Mouse (Mus musculus) embryonic facial prominence, embryonic 13.5 days (tissue): ENCODE data around the gene Kif1bp. TPM values are rescaled to one million over a fixed set of nuclear protein-coding genes. Genes with fewer than 3 reads are reported as not detected.

Experiments
- ATAC-seq: fragments of 200-750 bp; cut with Nextera tagmentation; 2 replicates; pipeline ENCODE4 v1.8.0; 2017; ENCODE audit warnings: low read depth; ENCODE audit not compliant: insufficient number of reproducible peaks, insufficient read depth, low FRiP score, low TSS enrichment
- H3K27ac ChIP-seq: fragments of 300-500 bp; sonication (generic); 2 replicates; pipeline ENCODE4 v1.5.1; 2015; ENCODE audit warnings: moderate library complexity, mild to moderate bottlenecking, inconsistent platforms
- H3K27me3 ChIP-seq: fragments of 300-500 bp; sonication (generic); 2 replicates; pipeline ENCODE4 v1.6.1; 2015; ENCODE audit warnings: mild to moderate bottlenecking, inconsistent platforms
- H3K36me3 ChIP-seq: fragments of 300-500 bp; sonication (generic); 2 replicates; pipeline ENCODE4 v1.6.1; 2015; ENCODE audit warnings: mild to moderate bottlenecking, inconsistent platforms
- H3K4me1 ChIP-seq: fragments of 300-500 bp; sonication (generic); 2 replicates; pipeline ENCODE4 v1.6.1; 2015; ENCODE audit warnings: inconsistent platforms
- H3K4me2 ChIP-seq: fragments of 300-500 bp; sonication (generic); 2 replicates; pipeline ENCODE4 v1.6.1; 2015; ENCODE audit warnings: moderate library complexity, mild to moderate bottlenecking, inconsistent platforms
- H3K4me3 ChIP-seq: fragments of 300-500 bp; sonication (generic); 2 replicates; pipeline ENCODE4 v1.5.1; 2015; ENCODE audit warnings: mild to moderate bottlenecking, inconsistent platforms
- H3K9ac ChIP-seq: fragments of 300-500 bp; sonication (generic); 2 replicates; pipeline ENCODE4 v1.6.1; 2015; ENCODE audit warnings: mild to moderate bottlenecking, inconsistent platforms
- H3K9me3 ChIP-seq: fragments of 300-500 bp; sonication (generic); 2 replicates; pipeline ENCODE4 v1.6.1; 2016; ENCODE audit warnings: inconsistent platforms
- WGBS: fragments of 180-500 bp; shearing (Covaris S2); methylation state at CpG from one replicate; pipeline ENCODE4 v1.1.7; 2015; ENCODE audit warnings: mixed read lengths; 5-methylcytosine and 5-hydroxymethylcytosine counted together
- polyA plus RNA-seq: library from polyadenylated mRNA; unstranded; fragments of >200 nt; fragmentation: Nextera tagmentation; extraction: Ambion mirVana; gene quantifications from 2 replicates; pipeline ENCODE4 v1.2.1, GENCODE M21; 2015

Kif1bp gene
- polyA plus RNA-seq, 1 experiment from 2014 or later, result 38.5 TPM

GRCm38 (mm10) chr10:62534509-62534908, 43.7 kb downstream of the Kif1bp start:
- no peak for ATAC-seq
- Histone ChIP-seq H3K27me3 (no peaks in the 10 kb centered on the region), H3K9ac (no peak overlapping the region), H3K36me3 (no peaks in the 10 kb centered on the region), H3K4me2 (no peak overlapping the region), H3K27ac (no peak overlapping the region), H3K4me1 (no peaks in the 10 kb centered on the region), H3K9me3 (no peaks in the 10 kb centered on the region), H3K4me3 (no peak overlapping the region)
- WGBS, result 89% methylated on average over 7 of the region's 7 CpGs

GRCm38 (mm10) chr10:62532832-62533231, 45.4 kb downstream of the Kif1bp start:
- no peak overlapping the region for H3K4me2 ChIP-seq
- H3K9ac ChIP-seq, result no peak overlapping the region
- ATAC-seq, result no peak
- H3K27me3 ChIP-seq, result no peaks in the 10 kb centered on the region
- no peak overlapping the region for H3K27ac ChIP-seq
- no peak overlapping the region for H3K4me3 ChIP-seq
- 49% methylated on average over 2 of the region's 2 CpGs for WGBS
- no peaks in the 10 kb centered on the region for H3K9me3 ChIP-seq
- no peaks in the 10 kb centered on the region for H3K4me1 ChIP-seq
- H3K36me3 ChIP-seq, result no peaks in the 10 kb centered on the region

GRCm38 (mm10) chr10:62530183-62530582, 48.1 kb downstream of the Kif1bp start:
- Histone ChIP-seq H3K27ac (no peak overlapping the region), H3K36me3 (no peaks in the 10 kb centered on the region), H3K4me2 (no peak overlapping the region), H3K9me3 (no peaks in the 10 kb centered on the region), H3K27me3 (no peaks in the 10 kb centered on the region), H3K4me3 (no peak overlapping the region), H3K4me1 (no peaks in the 10 kb centered on the region), H3K9ac (no peak overlapping the region)
- ATAC-seq, result no peak
- WGBS, result 80% methylated on average over 9 of the region's 9 CpGs

- no peak for ATAC-seq
- H3K36me3 ChIP-seq, result no peaks in the 10 kb centered on the region
- no peaks in the 10 kb centered on the region for H3K9me3 ChIP-seq
- no peaks in the 10 kb centered on the region for H3K27me3 ChIP-seq
- H3K4me3 ChIP-seq, result no peak within 1 kb of the TSS
- no peak within 1 kb of the TSS for H3K27ac ChIP-seq
- 89% methylated on average over 14 of the region's 14 CpGs for WGBS
- no peak within 1 kb of the TSS for H3K9ac ChIP-seq
- no peaks in the 10 kb centered on the region for H3K4me1 ChIP-seq
- no peak within 1 kb of the TSS for H3K4me2 ChIP-seq
Measured at GRCm38 (mm10) chr10:62527351-62527750, 50.9 kb downstream of the Kif1bp start, which contains the start of gene Srgn. Gene Srgn (minus strand): TSS chr10:62527451.

- no peak overlapping the region for H3K4me2 ChIP-seq
- 71% methylated on average over 7 of the region's 7 CpGs for WGBS
- no peaks in the 10 kb centered on the region for H3K27me3 ChIP-seq
- no peak overlapping the region for H3K9ac ChIP-seq
- no peak overlapping the region for H3K4me3 ChIP-seq
- H3K4me1 ChIP-seq, result no peaks in the 10 kb centered on the region
- H3K27ac ChIP-seq, result no peak overlapping the region
- no peaks in the 10 kb centered on the region for H3K36me3 ChIP-seq
- ATAC-seq, result no peak
- H3K9me3 ChIP-seq, result no peaks in the 10 kb centered on the region
Measured at GRCm38 (mm10) chr10:62522346-62522950, 55.8 kb downstream of the Kif1bp start.

GRCm38 (mm10) chr10:62521763-62522162, 56.5 kb downstream of the Kif1bp start:
- Histone ChIP-seq H3K4me2 (no peak overlapping the region), H3K9ac (no peak overlapping the region), H3K9me3 (no peaks in the 10 kb centered on the region), H3K4me1 (no peaks in the 10 kb centered on the region), H3K4me3 (no peak overlapping the region), H3K27ac (no peak overlapping the region), H3K36me3 (no peaks in the 10 kb centered on the region), H3K27me3 (no peaks in the 10 kb centered on the region)
- WGBS, result 64% methylated on average over 4 of the region's 4 CpGs
- no peak for ATAC-seq

- H3K4me1 ChIP-seq, result no peaks in the 10 kb centered on the region
- no peaks in the 10 kb centered on the region for H3K9me3 ChIP-seq
- no peaks in the 10 kb centered on the region for H3K36me3 ChIP-seq
- no peak overlapping the region for H3K27ac ChIP-seq
- ATAC-seq, result no peak
- H3K9ac ChIP-seq, result no peak overlapping the region
- no peak overlapping the region for H3K4me3 ChIP-seq
- WGBS, result 64% methylated on average over 2 of the region's 2 CpGs
- no peak overlapping the region for H3K4me2 ChIP-seq
- H3K27me3 ChIP-seq, result no peaks in the 10 kb centered on the region
Measured at GRCm38 (mm10) chr10:62520911-62521310, 57.3 kb downstream of the Kif1bp start.

GRCm38 (mm10) chr10:62517511-62517910, 60.7 kb downstream of the Kif1bp start:
- Histone ChIP-seq H3K4me1 (no peaks in the 10 kb centered on the region), H3K36me3 (no peaks in the 10 kb centered on the region), H3K9me3 (no peaks in the 10 kb centered on the region), H3K27ac (no peak overlapping the region), H3K27me3 (no peaks in the 10 kb centered on the region), H3K9ac (no peak overlapping the region), H3K4me2 (no peak overlapping the region), H3K4me3 (no peak overlapping the region)
- 86% methylated on average over 6 of the region's 6 CpGs for WGBS
- ATAC-seq, result no peak

GRCm38 (mm10) chr10:62512855-62513254, 65.4 kb downstream of the Kif1bp start:
- 94% methylated on average over 4 of the region's 4 CpGs for WGBS
- 0 out of 2 replicates have a peak, but pooled peaks cover 6% of the 10 kb centered on the region for H3K4me1 ChIP-seq
- no peak overlapping the region for H3K27ac ChIP-seq
- H3K4me2 ChIP-seq, result no peak overlapping the region
- H3K36me3 ChIP-seq, result no peaks in the 10 kb centered on the region
- H3K9me3 ChIP-seq, result no peaks in the 10 kb centered on the region
- H3K9ac ChIP-seq, result no peak overlapping the region
- no peak for ATAC-seq
- H3K27me3 ChIP-seq, result peaks cover 9% of the 10 kb centered on the region
- no peak overlapping the region for H3K4me3 ChIP-seq

GRCm38 (mm10) chr10:62511528-62511927, 66.7 kb downstream of the Kif1bp start:
- no peak overlapping the region for H3K4me2 ChIP-seq
- ATAC-seq, result no peak
- no peaks in the 10 kb centered on the region for H3K36me3 ChIP-seq
- H3K27ac ChIP-seq, result no peak overlapping the region
- no peak overlapping the region for H3K4me3 ChIP-seq
- no peaks in the 10 kb centered on the region for H3K9me3 ChIP-seq
- H3K27me3 ChIP-seq, result peaks cover 17% of the 10 kb centered on the region
- H3K4me1 ChIP-seq, result 0 out of 2 replicates have a peak, but pooled peaks cover 6% of the 10 kb centered on the region
- H3K9ac ChIP-seq, result no peak overlapping the region
- 85% methylated on average over 6 of the region's 6 CpGs for WGBS

GRCm38 (mm10) chr10:62509032-62509656, 69.1 kb downstream of the Kif1bp start:
- Histone ChIP-seq H3K27ac (no peak overlapping the region), H3K36me3 (no peaks in the 10 kb centered on the region), H3K4me3 (no peak overlapping the region), H3K9ac (no peak overlapping the region), H3K27me3 (peaks cover 23% of the 10 kb centered on the region), H3K4me2 (no peak overlapping the region), H3K9me3 (no peaks in the 10 kb centered on the region), H3K4me1 (0 out of 2 replicates have a peak, but pooled peaks cover 6% of the 10 kb centered on the region)
- ATAC-seq, result no peak
- WGBS, result 65% methylated on average over 11 of the region's 11 CpGs

- Histone ChIP-seq H3K27ac (no peak overlapping the region), H3K4me1 (0 out of 2 replicates have a peak, but pooled peaks cover 6% of the 10 kb centered on the region), H3K4me3 (peak overlapping the region; percentile 33), H3K9me3 (no peaks in the 10 kb centered on the region), H3K27me3 (peaks cover 23% of the 10 kb centered on the region), H3K9ac (peak overlapping the region; percentile 59; the same call in 1 of the 2 replicates), H3K4me2 (peak overlapping the region; percentile 64), H3K36me3 (no peaks in the 10 kb centered on the region)
- ATAC-seq, result no peak
- 6% methylated on average over 11 of the region's 11 CpGs for whole genome bisulfite sequencing
Measured at GRCm38 (mm10) chr10:62508459-62508858, 69.8 kb downstream of the Kif1bp start.
